Mouse (Mus musculus) olfactory bulb, adult 2 months (tissue): ENCODE results near the gene Rbfox3.

Source experiments
- CTCF ChIP-seq: fragments of 200-500 bp; IDR thresholded peaks from 2 replicates; pipeline ENCODE4 v1.5.1; 2012; ENCODE audit warnings: low read depth, mild to moderate bottlenecking, low read length, moderate library complexity; ENCODE audit not compliant: insufficient read depth
- POLR2A ChIP-seq: fragments of 200-500 bp; IDR thresholded peaks from 2 replicates; pipeline ENCODE4 v1.6.1; 2012; ENCODE audit warnings: mild to moderate bottlenecking, low read depth, low read length, moderate library complexity; ENCODE audit not compliant: insufficient read depth

- TF ChIP-seq CTCF, result no peak
- TF ChIP-seq POLR2A, result no peak
Observed at GRCm38 (mm10) chr11:118861246-118861645, 50.2 kb downstream of the Rbfox3 start.
